Mouse (Mus musculus): Measurements from ENCODE around the gene Arl14ep. TPM values are rescaled to one million over a fixed set of nuclear protein-coding genes. Genes with fewer than 3 reads are reported as not detected.
"Not testable (repeated sequence)": the region's sequence is repeated elsewhere in the genome, so short reads cannot be mapped to it uniquely, and the experiment has no call there.

Gene Arl14ep
- 29.7 and 33.3 TPM in 2 replicates for total RNA-seq (2021)
- long read RNA-seq, experiment 1, transcript Arl14ep-201 (5 exons, 3,337 nt), result major isoform, 8 of 23 reads
- long read RNA-seq, experiment 1, partial matches to known transcripts, result 6 of 23 reads
- long read RNA-seq, experiment 1, other reads (novel, unspliced or antisense), result 9 of 23 reads
- long read RNA-seq, experiment 2, partial matches to known transcripts, result 6 of 13 reads
- long read RNA-seq, experiment 2, other reads (novel, unspliced or antisense), result 4 of 13 reads

DNA sequence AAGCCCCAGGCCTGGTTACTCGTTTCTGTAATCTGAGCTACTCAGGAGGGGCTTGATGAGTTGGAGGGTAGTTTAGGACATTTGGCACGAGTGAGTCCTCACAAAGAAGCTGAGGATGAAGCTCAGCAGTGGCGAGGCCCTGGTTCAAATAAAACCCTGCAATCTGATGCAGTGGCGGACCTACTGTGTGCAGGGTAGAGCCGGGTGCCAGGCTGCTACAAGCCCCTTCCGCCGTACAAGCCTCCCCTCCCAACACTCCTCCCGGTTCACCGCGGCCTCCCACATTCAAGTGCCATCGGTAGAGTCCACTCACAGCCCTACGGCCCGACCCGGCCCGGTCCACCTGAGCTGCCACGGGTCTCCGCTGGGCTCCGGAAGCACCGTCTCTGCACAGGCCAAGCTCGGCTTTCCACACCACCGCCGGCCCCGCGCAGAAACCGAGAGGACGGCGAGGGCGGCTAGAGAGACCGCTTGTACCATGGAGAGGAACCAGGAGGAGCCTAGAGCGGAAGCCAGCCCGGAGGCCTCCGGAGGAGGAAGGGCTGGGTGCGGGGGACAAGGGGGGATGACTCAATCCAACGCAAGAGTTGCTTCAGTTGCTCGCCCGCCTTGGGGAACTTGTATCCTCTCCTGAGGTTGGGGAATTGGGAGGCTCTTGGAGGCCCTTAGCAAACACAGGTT lies at the start of gene Arl14ep:
Gene Arl14ep (minus strand): TSS at position 466 of the 681 bp plus-strand sequence.
- peak; percentile 94 for DNase-seq

DNA sequence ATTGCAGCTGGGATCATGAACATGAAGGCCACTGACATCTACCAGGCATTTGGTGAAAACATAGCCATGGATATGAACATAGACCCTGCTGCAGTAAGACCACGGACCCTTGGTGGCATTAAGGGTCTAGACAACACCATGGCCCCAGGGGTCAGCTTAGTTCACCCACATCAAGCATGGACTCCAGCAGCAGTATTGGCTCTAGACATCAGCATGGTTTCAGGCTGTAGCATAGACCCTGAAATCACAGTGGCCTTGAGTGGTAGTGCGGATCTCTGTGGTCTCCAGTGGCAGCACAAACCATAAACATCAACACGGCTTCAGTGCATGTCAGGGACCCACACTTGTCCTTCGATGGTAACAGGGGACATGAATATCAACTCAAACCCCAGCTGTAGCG lies 48.5 kb upstream of the Arl14ep start:
- DNase-seq, result no peak

DNA sequence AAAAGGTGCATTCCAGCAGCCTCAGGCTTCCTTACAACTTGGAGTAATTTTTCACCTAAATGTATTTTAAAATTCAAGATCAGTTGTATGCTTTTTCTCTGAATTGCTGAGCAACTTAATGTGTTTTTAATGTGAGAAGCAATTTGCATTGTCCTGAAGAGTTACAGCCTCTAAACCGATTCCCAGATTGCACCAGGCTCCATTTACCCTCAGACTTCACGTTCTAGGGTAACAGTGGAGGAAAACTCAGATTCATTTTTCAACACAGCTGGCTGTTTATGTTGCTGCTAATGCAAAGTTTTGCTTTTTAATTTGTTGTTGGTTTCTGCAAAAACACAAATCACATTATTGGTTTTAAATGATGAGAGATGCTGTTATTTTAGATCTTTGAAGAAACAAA lies 45.1 kb upstream of the Arl14ep start:
- DNase-seq, result no peak

DNA sequence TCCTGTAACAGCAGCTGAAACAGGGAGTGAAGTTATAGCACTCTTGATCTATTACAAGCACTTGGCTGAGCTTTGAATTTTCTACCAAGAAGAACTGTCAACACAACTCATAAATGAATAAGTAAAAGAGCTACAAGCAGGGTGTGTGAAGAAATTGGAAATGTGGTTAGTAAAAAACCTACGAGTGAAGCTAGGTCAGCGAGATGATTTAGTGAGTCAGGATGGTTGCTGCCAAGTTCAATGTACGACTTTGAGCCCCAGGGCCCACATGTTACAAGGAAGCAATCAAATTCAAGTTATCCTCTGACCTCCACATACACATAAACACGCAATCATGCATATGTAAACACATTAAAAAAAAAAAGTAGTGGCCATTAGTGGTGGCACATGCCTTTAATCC lies 38.9 kb upstream of the Arl14ep start:
- no peak for DNase-seq

DNA sequence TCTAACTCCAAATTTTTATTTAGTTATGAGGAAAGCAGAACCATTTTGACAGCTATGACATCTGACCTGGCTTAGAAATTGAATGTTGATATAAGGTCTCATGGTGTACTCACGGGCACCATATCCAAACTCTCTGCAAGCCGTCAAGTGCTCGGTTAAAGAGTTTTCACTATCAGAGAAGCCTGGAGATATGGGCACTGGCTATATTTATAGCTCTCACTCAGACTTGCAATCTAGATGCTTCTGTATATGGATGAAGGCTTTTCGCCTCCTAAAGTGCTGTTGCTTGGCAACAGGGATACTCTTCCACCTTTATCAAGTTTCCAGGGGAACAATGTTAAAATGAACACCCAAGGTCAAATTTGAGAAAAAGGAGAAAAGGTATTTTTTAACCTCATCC lies 38.1 kb upstream of the Arl14ep start:
- DNase-seq, result no peak

DNA sequence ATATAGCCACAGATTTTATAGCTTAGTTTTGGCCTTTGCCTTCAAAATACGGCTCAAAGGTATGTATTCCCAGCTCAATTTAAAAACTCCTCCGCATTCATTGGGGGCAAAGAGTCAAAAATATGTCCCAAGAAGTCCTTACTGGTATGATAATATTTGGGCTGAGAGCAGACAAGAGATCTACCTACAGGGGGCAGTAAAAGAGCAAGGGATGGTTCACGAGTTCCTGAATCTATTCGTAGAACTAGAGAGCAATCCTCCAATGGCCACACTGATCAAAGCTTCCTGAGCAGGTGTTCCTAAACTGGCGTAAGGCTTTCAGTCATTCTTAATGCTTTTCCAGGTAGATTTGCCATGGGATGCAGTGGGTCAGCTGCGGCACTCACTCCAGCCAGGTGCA lies 35.9 kb upstream of the Arl14ep start:
- peak; percentile 18 for DNase-seq

DNA sequence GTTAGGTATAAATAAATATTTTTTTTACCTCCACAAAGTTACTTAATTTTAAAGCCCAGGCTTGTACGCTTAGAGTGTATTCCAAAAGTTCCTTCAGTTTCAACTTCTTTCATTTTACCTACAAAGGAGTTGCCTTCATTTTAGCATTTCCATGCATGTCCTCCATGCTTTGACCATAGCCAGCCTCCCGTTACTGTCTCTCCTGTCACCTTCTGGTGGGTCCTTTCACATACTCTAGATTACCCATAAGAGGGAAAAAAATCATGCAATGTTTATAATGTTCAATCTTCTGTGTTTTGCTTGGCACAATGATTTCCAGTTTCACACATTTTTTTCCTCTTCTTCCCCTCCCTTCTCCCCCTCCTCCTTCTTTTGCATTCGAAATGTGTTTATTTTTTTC lies 32.2 kb upstream of the Arl14ep start:
- no peak for DNase-seq

DNA sequence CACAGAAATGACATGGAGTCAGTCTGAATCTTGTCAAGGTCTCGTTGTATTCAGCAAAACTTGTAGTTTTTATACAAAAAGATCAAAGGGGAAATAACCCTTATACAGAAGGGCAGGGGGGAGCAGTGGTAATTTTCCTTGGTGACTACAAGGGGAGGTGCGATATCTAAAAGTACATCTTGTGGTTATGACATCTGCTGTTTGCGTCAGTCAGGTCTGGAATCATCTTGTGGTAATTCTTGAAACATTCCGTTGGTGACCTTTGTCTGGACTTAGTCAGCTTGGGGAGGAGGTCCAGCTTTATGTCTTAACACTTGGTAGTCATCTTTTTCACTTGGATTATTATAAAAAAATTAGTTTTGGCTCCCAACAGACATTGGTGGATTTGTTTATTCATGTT lies 31.7 kb upstream of the Arl14ep start:
- DNase-seq, result not testable (repeated sequence)

DNA sequence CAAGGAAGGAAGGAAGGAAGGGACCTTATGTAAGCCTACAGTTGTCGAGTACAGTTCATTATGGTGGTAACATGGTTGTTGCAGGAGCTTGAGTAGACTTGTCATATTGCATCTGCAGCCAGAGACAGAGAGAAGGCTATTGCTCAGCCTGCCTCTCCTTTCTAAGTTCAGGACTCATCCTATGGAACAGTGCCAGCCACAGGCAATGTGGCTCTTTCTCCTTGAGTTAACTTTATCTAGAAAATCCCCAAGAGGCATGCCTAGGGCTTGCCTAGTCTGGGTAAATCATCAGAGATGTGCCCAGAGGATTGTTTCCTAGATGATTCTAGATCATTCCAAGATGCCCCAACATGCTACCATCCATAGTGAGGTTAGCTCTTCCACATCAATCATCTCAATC lies 17.0 kb upstream of the Arl14ep start:
- DNase-seq, result no peak

DNA sequence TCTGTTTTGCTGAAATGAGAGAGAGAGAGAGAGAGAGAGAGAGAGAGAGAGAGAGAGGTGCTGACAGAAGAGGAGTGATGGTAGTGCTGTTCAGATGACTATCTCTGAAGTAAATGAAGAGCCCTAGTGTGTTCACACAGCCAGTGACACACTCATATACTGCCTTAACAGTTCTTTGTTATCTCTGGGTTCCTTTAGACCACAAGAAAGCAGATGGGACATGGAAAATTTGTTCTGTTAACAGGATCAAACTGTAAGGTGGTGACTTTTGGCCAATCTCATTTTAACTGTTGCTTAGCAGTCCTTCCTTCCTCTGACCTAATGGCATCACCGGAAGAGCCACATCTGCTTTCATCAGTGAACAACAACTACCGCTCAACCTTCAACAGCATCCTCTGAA lies 10.7 kb upstream of the Arl14ep start:
- DNase-seq, result no peak

DNA sequence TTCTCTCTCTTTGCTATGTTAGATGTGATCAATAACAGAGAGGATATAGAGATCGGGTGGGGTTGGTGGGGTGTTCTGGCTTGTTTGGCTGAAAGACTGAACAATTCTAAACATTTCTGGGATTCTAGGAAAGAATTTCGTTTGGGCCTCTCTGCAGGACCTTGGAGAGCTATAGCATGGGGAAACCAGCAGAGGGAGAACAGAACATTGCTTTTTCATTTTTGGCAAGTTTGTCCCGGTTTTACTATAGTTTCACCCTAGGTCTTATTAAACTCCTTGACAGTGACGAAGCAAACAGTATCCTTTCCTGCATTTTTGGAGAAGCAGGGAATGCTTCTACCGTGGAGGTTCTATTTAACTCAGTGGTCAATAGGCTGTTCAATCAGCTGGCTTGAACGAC lies 8.3 kb upstream of the Arl14ep start:
- no peak for DNase-seq

DNA sequence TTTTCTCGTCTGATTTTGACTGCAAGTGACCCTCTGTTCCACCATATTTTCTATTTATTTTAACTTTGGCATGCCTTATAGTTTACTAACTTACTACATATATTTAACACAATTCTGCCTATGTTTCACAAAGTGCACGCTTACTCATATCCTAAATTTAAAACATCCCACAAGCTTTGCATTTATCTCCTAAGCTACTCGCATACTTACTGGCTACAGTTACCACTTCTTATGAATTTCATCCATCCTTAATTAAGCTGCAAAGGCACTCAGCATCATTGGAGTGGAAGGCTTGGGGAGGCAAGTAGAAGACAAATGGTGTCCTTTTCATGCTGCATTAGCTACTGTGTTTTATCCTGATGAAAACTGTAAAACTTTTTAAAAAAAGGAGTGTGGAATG lies 2.2 kb upstream of the Arl14ep start:
- DNase-seq, result no peak

DNA sequence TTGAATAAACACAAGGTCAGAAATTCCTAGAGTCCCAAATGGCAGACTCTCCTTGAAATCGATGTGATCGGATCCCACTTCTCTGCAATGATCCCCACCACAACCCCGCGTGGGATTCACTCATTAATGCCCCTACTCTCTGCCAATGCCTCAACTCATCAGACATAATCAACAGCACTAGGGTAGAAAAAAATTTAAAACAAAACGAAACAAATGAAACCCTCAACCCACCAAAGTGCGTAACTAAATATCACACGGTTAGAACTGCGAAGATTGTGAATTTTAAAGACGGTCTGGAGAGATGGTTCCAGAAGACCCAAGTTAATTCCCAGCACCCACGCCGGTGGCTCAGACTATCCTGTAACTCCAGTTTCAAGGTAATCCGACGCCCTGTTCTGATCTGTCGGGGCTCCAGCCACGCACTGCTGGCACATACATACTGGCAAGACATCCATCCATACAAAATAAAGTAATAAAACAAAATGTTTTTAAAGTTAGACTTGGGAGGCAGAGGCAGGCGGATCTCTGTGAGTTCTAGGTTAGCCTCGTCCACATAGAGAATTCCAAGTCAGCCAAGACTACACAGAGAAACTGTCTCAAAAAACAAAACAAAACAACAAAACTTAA lies 779 bp downstream of the Arl14ep start:
- no peak for DNase-seq

DNA sequence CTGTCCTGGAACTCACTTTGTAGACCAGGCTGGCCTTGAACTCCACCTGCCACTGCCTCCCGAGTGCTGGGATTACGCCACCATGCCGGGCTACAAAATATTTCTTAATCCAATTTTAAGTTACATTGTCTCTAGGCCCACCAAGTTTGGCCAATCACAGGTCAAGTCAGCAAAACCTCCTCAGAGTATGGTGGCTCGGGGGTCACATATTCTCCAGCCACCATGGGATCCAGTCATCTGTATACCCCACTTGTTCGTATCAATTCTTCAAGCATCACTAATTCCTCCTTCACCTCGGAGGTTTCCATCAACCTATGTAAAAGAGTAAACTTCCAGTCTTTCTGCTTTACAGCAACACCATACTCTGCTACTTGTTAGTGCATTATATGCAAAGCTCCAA lies 1.4 kb downstream of the Arl14ep start:
- DNase-seq, result no peak

DNA sequence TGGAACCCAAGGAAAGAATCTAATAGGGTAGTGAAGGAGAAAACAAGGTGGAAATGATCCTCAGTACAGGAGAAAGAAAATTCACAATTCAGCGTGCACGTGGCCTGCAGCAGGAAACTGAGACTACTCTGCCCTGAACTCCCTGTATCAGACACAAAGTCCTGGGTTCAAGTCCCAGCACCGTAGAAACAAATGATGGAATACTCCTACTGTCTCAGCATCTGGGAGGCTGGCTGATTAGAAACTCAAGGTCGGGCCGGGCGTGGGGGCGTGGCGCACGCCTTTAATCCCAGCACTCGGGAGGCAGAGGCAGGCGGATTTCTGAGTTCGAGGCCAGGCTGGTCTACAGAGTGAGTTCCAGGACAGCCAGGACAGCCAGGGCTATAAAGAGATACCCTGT lies 3.3 kb downstream of the Arl14ep start:
- DNase-seq, result no peak

DNA sequence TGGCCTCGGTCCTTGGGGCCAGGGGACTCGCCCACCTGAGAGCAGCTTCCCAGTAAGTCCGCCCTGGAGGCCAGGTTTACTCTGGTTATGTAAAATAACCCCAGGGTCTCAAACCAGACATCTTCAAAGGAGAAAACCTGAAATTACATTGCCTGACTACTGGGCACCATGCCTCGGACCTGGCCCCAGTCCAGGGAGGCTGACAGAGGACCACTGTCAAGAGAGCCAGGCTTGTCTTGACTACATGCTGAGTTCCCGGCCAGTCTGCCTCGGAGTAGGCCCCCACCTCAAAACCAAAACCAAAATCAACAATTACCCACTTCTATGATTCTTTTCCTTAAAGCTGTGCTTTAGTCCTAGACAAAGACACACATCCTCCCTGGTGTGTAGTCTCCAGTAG lies 5.9 kb downstream of the Arl14ep start:
- DNase-seq, result no peak

DNA sequence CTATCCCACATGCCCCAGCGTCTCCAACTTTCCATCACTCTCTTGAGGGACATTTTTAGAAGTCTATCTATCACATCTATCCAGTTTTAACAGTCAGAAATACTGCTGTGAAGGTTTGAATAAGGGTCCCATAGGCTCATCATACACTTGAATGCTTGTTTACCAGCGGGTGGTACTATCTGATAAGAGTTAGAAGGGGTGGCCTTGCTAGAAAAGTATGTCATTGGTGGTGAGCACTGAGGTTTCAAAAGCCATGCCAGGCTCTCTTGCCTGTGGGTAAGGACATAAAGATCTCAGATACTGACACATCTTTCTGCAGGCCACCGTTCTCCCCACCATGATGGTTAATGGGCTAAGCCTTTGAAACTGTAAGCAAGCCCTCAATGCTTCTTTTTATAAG lies 10.7 kb downstream of the Arl14ep start:
- no peak for DNase-seq

DNA sequence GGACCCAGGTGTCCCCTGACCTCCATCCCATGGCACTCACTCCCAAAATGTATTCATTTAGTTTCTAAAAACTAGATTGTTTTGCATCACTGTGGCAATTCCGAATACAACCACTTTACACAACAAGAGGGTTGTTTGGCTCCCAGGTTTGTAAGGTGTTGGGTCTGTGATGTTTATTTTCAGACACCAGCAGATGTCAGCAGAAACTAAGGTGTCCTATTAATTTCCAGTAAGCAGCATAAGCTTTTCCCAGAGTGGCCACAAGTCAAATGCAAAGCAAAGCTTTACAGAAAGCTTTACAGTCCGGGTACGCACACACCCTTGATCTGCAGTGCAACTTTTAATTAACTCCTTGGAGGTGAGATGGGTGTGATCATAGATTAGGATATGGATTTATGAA lies 12.6 kb downstream of the Arl14ep start:
- no peak for DNase-seq

DNA sequence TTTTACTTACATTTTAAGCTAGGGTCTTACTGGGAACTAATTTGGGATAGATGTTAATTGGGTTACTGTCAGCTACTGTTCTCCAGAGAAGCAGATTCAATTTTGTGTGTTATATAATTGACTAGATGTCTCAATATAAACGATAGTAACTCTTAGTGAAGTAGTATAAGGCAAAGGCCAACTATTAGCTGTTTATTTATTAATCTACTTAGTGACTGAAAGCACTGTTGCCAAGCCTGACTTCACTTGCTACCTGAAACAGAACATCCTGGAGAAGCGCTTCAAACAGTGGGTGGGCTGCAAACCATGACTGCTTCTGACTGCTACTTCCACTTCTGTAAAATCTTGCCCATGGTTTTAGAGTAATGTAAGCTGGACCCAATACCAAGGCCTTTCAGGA lies 13.2 kb downstream of the Arl14ep start:
- DNase-seq, result no peak

DNA sequence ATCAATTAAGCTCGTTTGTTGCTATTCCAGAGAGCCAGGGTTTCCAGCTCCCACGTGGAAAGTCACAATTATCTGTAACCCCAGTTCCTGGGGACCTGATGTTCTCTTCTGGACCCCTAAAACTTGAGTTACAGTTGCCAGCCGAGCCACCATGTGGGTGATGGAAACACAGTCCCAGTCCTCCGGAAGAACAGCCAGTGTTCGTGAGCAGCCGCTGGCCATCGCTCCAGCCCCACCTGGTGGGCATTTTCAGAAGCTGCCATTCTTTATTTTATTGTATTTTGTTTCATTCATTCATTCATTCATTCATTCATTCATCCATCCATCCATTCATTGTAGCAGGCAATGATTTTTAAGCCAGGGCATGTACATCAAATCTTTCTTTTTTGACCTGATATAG lies 14.0 kb downstream of the Arl14ep start:
- peak; percentile 41 for DNase-seq

DNA sequence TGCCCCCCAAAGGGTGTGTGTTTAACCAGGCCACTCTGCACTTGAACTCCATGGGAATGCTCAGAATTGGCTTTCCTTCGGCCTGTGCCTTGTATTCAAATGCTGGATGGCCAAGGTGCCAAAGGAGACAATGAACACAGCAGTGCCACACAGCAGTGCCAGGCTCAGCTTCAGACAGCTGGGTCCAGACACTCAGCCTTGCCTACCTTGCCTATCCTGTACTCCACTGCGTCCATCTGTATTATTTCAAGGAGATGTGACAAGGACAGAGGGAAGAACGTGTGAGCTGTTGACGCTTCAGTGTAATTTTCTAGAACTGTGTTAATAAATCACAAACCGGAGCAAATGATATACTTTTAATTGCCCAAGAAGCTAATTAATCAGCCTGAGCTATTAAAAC lies 14.8 kb downstream of the Arl14ep start:
- DNase-seq, result no peak

DNA sequence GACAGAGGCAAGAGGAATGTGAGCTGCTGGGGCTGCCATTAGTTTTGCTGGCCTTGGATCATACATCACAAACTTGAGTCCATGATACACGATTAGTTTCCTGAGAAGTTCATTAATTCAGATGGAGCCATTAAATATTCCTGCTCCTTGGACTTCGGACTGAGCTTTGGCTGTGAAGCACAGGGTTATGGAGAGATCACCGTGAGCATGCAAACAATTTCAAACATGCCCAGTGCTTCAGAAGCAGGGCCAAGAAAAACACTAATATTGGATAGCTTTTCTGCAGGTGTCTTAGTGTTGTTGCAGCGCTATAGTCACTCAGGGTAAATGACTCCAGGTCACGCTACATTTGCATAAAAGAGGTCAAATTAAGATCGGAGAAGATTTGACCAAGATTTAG lies 15.3 kb downstream of the Arl14ep start:
- DNase-seq, result no peak

DNA sequence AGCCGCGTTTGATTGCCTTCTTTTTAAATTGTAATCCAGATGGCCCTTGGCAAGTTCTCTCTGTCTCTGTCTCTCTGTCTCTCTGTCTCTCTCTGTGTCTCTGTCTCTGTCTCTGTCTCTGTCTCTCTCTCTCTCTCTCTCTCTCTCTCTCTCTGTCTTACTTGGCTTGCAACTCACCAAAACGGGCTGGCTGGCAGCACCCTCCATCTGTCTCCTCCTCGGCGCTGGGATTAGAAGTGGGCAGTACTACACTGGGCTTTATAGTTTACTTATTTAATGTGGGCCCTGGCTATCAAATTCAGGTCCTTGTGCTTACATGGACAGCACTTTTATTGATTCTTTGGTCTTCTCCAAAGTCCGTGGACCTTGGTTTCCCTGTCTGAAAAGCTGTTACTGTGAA lies 18.1 kb downstream of the Arl14ep start:
- no peak for DNase-seq

DNA sequence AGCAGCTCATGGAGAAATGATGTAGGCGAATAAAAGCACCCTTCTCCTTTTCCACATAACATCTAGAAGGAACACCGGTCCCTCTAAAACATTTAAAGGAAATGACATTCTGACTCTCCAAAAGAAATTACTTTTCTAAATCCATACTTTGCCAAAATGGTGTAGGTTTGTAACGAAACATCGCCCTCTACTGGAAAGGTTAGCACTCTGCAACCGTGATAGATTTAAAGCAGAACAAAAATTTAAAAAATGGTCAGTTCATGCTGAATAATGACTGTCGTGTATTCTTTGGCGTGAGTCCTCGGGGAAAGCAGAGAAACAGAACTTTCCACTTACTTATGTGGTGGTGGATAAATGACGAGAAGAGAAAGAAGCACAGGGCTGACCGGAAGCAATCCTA lies 18.6 kb downstream of the Arl14ep start:
- peak; percentile 39 for DNase-seq

Measured in adrenal gland, postnatal 14 days (tissue).